Mouse (Mus musculus) CD4-positive helper T cell, adult 2 months (primary cell): ENCODE data around the gene Dxo.

Experiments used
- DNase-seq: peaks from one replicate; pipeline ENCODE4 v3.0.0-alpha.2; 2012; ENCODE audit warnings: low read depth, missing footprints, low spot score

Gene Dxo

DNA sequence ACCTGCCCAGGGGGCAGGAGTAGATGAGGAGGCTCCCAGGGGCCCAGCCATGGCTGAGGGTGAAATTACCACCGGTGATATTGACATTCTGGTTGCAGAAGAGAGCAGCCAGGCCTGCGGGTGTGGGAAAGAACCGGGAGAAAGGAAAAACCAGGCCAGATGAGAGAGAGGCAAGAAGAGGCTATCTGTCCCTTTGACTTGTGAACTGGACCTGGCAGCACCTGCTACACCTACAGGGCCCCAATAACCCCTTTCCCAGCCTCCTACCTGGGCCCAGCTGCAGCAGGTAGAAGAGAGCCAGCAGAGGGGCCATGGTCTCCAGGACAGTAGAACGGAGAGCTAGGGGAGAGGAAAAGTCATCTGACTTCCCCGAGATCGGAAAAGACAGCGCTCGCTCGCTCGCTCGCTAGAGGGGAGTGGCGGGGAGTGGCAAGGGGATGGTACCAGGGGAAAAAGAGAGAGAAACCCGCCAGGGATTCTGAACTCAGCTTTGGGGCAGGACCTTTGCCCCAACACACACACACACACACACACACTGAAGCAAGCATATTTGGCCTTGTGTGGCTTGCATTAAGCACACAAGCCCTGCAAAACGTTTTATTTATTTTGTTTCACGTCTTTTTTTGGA lies 45.0 kb downstream of the Dxo start, which contains the start of gene Gm20547:
Gene Gm20547 (minus strand): TSS at position 360 of the 628 bp plus-strand sequence.
- no peak for DNase-seq

DNA sequence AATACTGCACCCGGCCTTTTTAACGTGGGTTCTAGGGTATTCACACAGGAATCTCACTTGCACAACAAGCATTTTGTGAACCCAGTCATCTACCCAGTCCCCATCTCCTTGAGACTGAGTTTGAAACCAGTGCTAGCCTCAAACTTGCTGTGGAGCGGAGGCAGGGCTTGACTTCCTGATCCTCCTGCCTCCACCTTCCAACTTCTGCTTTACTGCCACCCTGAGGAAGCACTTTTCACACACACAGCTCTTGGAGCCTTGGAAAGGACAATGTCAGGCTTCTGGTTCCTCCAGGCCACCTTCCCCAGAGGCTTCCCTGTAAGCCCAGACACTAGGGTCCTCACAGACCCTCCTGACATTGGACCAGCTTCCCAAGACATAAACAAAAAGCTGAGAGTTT lies 46.5 kb downstream of the Dxo start:
- DNase-seq = no peak

DNA sequence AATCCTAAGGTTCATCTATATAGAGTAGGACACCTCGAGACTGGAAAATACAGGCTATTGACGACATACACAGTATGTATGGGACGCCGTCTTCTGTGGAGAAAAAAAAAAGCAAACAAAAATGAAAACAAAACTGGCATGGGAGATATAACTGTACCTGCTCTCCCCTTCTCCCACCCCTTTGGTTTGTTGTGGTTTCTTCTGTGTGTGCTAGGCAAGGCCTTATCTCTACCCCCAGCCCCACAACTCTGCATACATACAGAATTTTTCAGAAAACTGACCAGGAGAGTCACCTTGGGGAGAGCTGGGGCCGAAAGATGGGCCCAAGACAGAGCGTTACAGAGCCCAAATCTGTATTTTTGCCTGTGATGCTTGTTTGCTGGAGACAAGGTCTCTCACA lies 47.9 kb downstream of the Dxo start:
- DNase-seq = no peak

DNA sequence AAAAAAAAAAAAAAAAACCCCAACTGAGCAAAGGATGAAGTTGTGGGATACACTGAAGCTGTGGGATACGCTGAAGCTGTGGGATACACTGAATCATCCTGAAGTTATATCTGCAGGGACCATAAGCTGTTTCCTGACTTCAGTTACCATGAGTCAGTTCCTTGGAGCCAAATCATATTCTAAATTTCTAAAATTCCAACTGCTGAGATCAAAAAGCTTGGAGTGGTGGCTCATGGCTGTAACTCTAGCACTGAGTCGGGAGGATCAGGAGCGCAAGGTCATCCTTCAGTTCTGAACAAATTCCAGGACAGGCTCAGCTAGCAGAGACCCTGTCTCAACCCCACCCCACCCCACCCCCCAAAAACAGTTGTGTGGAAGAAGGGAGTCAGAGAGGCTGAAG lies 48.8 kb downstream of the Dxo start:
- no peak for DNase-seq

DNA sequence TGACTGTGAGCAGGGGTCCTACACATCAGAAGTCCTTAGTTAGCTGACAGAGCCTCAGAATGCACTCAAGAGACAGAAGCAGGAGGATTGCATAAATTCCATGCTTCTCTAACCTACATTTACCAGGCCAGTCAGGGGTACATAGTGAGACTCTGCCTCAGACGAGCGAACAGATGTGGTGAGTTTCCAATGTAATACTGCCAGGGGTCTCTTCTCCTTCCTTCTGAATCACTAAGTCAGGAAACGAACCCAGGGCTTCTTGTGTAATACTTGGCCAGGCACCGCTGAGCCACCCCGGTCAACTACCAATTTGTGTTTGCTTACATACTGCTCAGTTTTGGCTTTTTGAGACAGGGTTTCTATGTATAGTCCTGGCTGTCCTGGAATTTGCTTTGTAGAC lies 51.1 kb downstream of the Dxo start:
- DNase-seq = no peak
